Mouse (Mus musculus) erythroblast, embryonic 14.5 days (primary cell): ENCODE measurements around the gene Sdccag8.

Experiments used
- GATA1 ChIP-seq: IDR thresholded peaks from 2 replicates; pipeline ENCODE4 v1.6.1; 2012; ENCODE audit warnings: low read length, inconsistent platforms, mixed read lengths
- TAL1 ChIP-seq: IDR thresholded peaks from 3 replicates; pipeline ENCODE4 v1.6.1; 2012; ENCODE audit warnings: low read length, inconsistent platforms, mixed read lengths

DNA sequence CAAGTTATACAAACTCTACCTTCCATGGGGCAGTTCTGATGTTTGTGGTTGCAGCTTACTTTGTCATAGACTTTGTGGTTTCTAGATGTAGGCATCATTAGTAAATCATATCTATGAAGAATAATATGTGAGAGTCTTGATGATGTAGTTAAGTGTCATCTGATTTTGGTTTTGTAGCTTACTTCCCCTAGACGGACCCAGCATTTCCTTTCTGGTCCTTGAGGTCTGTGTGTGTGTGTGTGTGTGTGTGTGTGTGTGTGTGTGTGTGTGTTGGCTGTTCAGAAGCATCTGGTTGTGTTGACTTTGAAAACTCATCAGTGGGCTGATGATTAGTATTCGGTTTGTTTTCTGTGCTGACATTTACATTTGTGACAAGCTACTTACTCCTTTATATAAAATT lies 17.6 kb downstream of the Sdccag8 start:
- TF ChIP-seq GATA1: no peak
- no peak for TF ChIP-seq TAL1
